Mouse (Mus musculus): ENCODE measurements around the gene 4930404H24Rik. TPM values are rescaled to one million over a fixed set of nuclear protein-coding genes. Genes with fewer than 3 reads are reported as not detected.

4930404H24Rik gene
- polyA plus RNA-seq (2014; fragmentation: Nextera tagmentation; extraction: Ambion mirVana): not detected in 2 replicates

DNA sequence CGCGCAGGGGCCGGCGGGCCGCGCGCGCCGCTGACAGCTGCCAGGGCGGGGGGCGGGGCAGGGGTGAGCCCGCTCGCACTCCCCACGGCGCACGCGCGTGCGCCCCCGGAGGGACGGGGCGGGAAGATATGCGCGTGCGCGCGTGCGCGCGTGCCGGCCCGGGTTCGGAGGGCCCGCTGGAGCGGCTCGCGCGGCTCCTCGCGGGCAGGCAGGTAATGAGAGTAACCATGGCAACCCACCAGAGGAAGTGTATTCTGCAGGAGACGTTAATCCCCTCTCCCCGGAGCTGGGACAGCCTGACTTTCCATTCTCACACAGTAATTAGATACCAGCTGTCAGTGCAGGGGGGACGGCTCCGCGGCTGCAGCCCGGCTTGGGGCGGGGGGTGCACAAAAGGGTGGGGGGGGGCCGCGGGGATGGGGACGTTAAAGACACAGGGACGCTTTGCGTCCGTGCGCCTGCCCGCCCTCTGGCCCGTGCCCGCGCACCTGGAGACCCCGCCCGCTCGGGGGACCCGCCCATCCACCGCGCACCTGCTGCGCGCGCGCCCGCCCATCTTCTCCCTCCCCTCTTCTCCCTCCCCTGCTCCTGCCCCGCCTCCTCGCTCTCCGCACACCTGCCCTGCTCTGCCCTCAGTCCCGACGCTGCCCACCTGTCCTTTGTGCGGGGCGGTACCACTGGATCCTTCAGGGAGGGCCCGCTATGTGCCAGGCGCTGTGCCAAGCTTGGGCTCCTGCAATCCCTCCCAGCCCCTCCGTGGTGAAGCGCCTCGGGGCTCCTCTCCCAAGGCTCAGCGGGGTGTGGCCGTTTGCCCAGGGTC is at the start of gene 4930404H24Rik:
4930404H24Rik (plus strand) TSS at position 218 of the 820 bp plus-strand sequence.
- Histone ChIP-seq H3K4me2 (ENCODE audit: low read depth, low read length, severe bottlenecking) (peak within 1 kb of the TSS; percentile 98), H3K9ac (ENCODE audit: low read length) (peak within 1 kb of the TSS; percentile 64), H3K27ac (ENCODE audit: low read depth, low read length) (peak within 1 kb of the TSS; percentile 80), H3K9me3 (ENCODE audit: control insufficient read depth, low read length) (no peaks in the 10 kb centered on the region), H3K36me3 (ENCODE audit: control insufficient read depth, insufficient read depth, low read length) (no peaks in the 10 kb centered on the region), H3K27me3 (ENCODE audit: control insufficient read depth, insufficient read depth, low read length) (peaks cover 13% of the 10 kb centered on the region), H3K4me3 (ENCODE audit: low read depth, low read length) (peak within 1 kb of the TSS; percentile 49), H3K4me1 (replicated peaks; ENCODE audit: control insufficient read depth, insufficient read depth, low read length) (peaks cover 45% of the 10 kb centered on the region)
- whole genome bisulfite sequencing: under 1% methylated on average over 75 of the region's 83 CpGs
- DNase-seq (ENCODE audit: low spot score) (peak; percentile 92), ATAC-seq (replicated peaks; ENCODE audit: low FRiP score) (peak; percentile 87)

- peak overlapping the region; percentile 92 for H3K27ac ChIP-seq (ENCODE audit: low read depth, low read length)
- peaks cover 12% of the 10 kb centered on the region; the same call in 1 of the 2 replicates for H3K4me1 ChIP-seq (replicated peaks; ENCODE audit: control insufficient read depth, insufficient read depth, low read length)
- whole genome bisulfite sequencing: under 1% methylated on average over 53 of the region's 59 CpGs
- H3K36me3 ChIP-seq (ENCODE audit: control insufficient read depth, insufficient read depth, low read length): no peaks in the 10 kb centered on the region
- peak overlapping the region; percentile 88 for H3K9ac ChIP-seq (ENCODE audit: low read length)
- H3K9me3 ChIP-seq (ENCODE audit: control insufficient read depth, low read length): no peaks in the 10 kb centered on the region
- ATAC-seq (replicated peaks; ENCODE audit: low FRiP score) (peak; percentile 60), DNase-seq (ENCODE audit: low spot score) (no peak)
- peak overlapping the region; percentile 100 for H3K4me2 ChIP-seq (ENCODE audit: low read depth, low read length, severe bottlenecking)
- H3K27me3 ChIP-seq (ENCODE audit: control insufficient read depth, insufficient read depth, low read length): no peaks in the 10 kb centered on the region
- H3K4me3 ChIP-seq (ENCODE audit: low read depth, low read length): peak overlapping the region; percentile 82
These were observed 49.0 kb upstream of the 4930404H24Rik start for GRCm38 (mm10) chr2:153443434-153444240.

DNA sequence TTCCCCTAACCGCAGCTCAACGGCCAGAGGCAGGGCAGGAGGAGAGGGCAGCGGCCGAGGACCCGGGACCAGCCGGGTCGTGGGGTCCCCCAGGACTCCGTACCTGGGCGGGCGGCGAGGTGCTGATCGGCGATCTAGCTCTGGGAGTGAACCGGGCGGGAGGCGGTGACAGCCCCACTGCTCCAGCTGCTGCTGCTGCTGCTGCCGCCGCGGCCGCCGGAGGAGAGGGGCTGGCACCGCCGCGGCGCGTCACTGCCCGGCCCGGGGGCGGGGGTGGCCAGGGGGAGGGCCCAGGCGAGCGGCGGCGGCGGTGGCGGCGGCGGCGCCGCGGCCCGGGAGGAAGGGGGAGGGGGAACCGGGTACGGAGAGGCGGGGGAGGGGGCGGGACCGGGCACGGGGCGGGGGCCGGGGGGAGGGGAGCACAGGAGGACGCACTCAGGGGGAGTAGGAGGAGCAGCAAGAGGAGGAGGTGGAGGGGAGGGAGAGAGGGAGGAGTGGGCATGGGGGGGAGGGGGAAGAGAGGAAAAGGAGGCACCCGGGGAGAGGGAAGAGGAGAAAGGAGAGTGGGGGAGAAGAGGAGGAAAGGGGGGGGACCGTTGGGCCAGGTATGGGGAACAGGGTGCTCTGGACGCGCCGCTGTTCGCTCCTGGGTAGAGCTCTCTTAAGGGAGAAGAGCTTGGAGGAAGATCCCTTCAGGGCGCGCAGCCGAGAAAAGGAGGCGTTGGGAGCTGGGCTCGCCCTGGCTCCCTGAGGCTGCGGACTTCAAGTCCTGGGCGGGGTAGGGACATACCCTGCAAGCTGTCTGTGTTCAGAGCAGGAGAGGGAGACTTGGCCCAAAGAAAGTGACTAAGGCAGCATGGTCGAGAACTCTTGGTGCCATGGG is 48.1 kb upstream of the 4930404H24Rik start:
- Histone ChIP-seq H3K27ac (ENCODE audit: low read depth, low read length) (peak overlapping the region; percentile 92), H3K4me2 (ENCODE audit: low read depth, low read length, severe bottlenecking) (peak overlapping the region; percentile 100), H3K36me3 (ENCODE audit: control insufficient read depth, insufficient read depth, low read length) (no peaks in the 10 kb centered on the region), H3K9me3 (ENCODE audit: control insufficient read depth, low read length) (no peaks in the 10 kb centered on the region), H3K4me3 (ENCODE audit: low read depth, low read length) (peak overlapping the region; percentile 82), H3K4me1 (replicated peaks; ENCODE audit: control insufficient read depth, insufficient read depth, low read length) (peaks cover 12% of the 10 kb centered on the region; the same call in 1 of the 2 replicates), H3K9ac (ENCODE audit: low read length) (peak overlapping the region; percentile 88), H3K27me3 (ENCODE audit: control insufficient read depth, insufficient read depth, low read length) (no peaks in the 10 kb centered on the region)
- DNase-seq (ENCODE audit: low spot score) (peak; percentile 89), ATAC-seq (replicated peaks; ENCODE audit: low FRiP score) (peak; percentile 67)
- 0% methylated on average over 32 of the region's 64 CpGs for WGBS

DNA sequence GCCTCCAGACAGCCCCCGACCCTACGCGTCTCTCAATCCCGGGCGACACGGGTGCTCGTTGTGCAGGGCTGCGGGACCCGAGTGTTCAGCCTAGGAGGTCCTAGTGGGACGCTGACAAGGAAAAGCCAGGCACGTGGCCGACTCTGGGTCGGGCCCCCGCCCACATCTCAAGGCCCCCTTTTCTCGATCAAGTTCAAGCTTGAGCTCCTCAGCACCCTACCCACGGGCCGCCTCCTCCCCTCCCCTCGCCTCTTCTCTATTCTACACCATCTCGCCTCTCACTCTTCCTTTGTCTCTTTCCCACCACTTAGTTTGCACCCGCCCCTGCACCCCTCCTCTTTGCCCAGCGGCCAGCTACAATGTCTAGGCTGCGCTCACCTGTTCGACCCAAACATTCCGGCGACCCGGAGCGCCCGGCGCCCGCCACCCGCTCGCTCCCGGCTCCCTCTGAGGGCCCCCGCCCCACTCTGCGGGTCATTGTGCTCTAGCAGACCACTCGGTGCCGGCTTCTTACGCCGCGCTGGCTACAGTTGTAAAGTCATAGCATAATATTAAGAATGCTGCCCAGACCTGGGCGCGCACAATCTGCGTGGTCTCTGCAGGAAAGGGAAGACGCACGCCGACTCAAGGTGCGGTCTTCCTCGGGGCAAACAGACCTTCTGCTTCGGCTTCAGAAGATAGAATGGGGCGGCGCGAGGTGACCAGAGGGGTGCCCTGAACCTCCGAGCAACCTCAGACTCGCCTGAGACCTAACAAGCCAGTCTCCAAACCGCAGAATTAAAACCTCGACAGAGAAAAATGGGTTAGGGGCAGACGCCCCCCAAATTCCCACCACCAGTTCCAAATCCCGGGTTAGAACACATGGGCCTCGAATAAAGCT is 47.2 kb upstream of the 4930404H24Rik start:
- Histone ChIP-seq H3K9me3 (ENCODE audit: control insufficient read depth, low read length) (no peaks in the 10 kb centered on the region), H3K9ac (ENCODE audit: low read length) (peak overlapping the region; percentile 88), H3K27ac (ENCODE audit: low read depth, low read length) (peak overlapping the region; percentile 92), H3K4me1 (replicated peaks; ENCODE audit: control insufficient read depth, insufficient read depth, low read length) (peaks cover 10% of the 10 kb centered on the region; the same call in 1 of the 2 replicates), H3K4me2 (ENCODE audit: low read depth, low read length, severe bottlenecking) (peak overlapping the region; percentile 100), H3K36me3 (ENCODE audit: control insufficient read depth, insufficient read depth, low read length) (no peaks in the 10 kb centered on the region), H3K27me3 (ENCODE audit: control insufficient read depth, insufficient read depth, low read length) (no peaks in the 10 kb centered on the region), H3K4me3 (ENCODE audit: low read depth, low read length) (peak overlapping the region; percentile 82)
- under 1% methylated on average over 59 of the region's 59 CpGs for WGBS
- DNase-seq (ENCODE audit: low spot score) (peak; percentile 79), ATAC-seq (replicated peaks; ENCODE audit: low FRiP score) (peak; percentile 67)

GRCm38 (mm10) chr2:153446017-153446408 is 46.6 kb upstream of the 4930404H24Rik start:
- H3K9ac ChIP-seq (ENCODE audit: low read length): peak overlapping the region; percentile 88
- ATAC-seq (replicated peaks; ENCODE audit: low FRiP score): no peak
- WGBS: under 1% methylated on average over 8 of the region's 8 CpGs
- H3K27me3 ChIP-seq (ENCODE audit: control insufficient read depth, insufficient read depth, low read length): no peaks in the 10 kb centered on the region
- peaks cover 10% of the 10 kb centered on the region; the same call in 1 of the 2 replicates for H3K4me1 ChIP-seq (replicated peaks; ENCODE audit: control insufficient read depth, insufficient read depth, low read length)
- peak overlapping the region; percentile 100 for H3K4me2 ChIP-seq (ENCODE audit: low read depth, low read length, severe bottlenecking)
- peak overlapping the region; percentile 92 for H3K27ac ChIP-seq (ENCODE audit: low read depth, low read length)
- H3K4me3 ChIP-seq (ENCODE audit: low read depth, low read length): peak overlapping the region; percentile 82
- no peaks in the 10 kb centered on the region for H3K36me3 ChIP-seq (ENCODE audit: control insufficient read depth, insufficient read depth, low read length)
- no peaks in the 10 kb centered on the region for H3K9me3 ChIP-seq (ENCODE audit: control insufficient read depth, low read length)
- no peak for DNase-seq (ENCODE audit: low spot score)

GRCm38 (mm10) chr2:153446476-153446875 is 46.1 kb upstream of the 4930404H24Rik start:
- Histone ChIP-seq H3K4me1 (replicated peaks; ENCODE audit: control insufficient read depth, insufficient read depth, low read length) (peaks cover 10% of the 10 kb centered on the region; the same call in 1 of the 2 replicates), H3K36me3 (ENCODE audit: control insufficient read depth, insufficient read depth, low read length) (no peaks in the 10 kb centered on the region), H3K27me3 (ENCODE audit: control insufficient read depth, insufficient read depth, low read length) (no peaks in the 10 kb centered on the region), H3K9me3 (ENCODE audit: control insufficient read depth, low read length) (no peaks in the 10 kb centered on the region), H3K27ac (ENCODE audit: low read depth, low read length) (no peak overlapping the region), H3K4me2 (ENCODE audit: low read depth, low read length, severe bottlenecking) (no peak overlapping the region; the same call in 1 of the 2 replicates), H3K9ac (ENCODE audit: low read length) (no peak overlapping the region), H3K4me3 (ENCODE audit: low read depth, low read length) (no peak overlapping the region)
- WGBS: 24% methylated on average over 4 of the region's 4 CpGs
- DNase-seq (ENCODE audit: low spot score) (no peak), ATAC-seq (replicated peaks; ENCODE audit: low FRiP score) (no peak)

DNA sequence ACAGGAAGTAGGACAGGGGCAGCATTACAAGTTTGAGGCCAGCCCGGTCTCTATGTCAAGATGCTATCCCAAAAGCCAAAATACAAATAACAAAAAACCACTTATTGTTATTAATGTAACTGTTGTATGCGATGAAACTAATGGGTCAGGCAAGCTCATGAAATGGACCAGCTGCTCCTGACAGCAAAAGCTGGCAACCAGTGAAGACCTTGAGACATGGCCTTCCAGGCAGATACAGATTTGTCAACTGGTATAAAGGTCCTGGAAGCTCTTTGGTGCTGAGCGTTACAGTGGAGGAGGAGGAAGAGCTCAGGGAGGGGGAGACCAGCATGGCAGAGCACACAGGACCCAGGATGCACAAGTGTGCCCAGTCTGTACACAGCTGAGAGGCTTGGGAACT is 44.9 kb upstream of the 4930404H24Rik start:
- no peak overlapping the region for H3K27ac ChIP-seq (ENCODE audit: low read depth, low read length)
- H3K27me3 ChIP-seq (ENCODE audit: control insufficient read depth, insufficient read depth, low read length): no peaks in the 10 kb centered on the region
- H3K9ac ChIP-seq (ENCODE audit: low read length): no peak overlapping the region
- no peak overlapping the region for H3K4me3 ChIP-seq (ENCODE audit: low read depth, low read length)
- H3K4me2 ChIP-seq (ENCODE audit: low read depth, low read length, severe bottlenecking): no peak overlapping the region
- H3K4me1 ChIP-seq (replicated peaks; ENCODE audit: control insufficient read depth, insufficient read depth, low read length): peaks cover 5% of the 10 kb centered on the region; the same call in 1 of the 2 replicates
- 93% methylated on average over 3 of the region's 3 CpGs for WGBS
- ATAC-seq (replicated peaks; ENCODE audit: low FRiP score) (no peak), DNase-seq (ENCODE audit: low spot score) (no peak)
- H3K36me3 ChIP-seq (ENCODE audit: control insufficient read depth, insufficient read depth, low read length): no peaks in the 10 kb centered on the region
- no peaks in the 10 kb centered on the region for H3K9me3 ChIP-seq (ENCODE audit: control insufficient read depth, low read length)
